Comparison of ENCODE assay signal across 31 mouse cellular contexts in genomic region chr2:51613716-51614115, GRCm38 (mm10). TPM values are rescaled to one million over a fixed set of nuclear protein-coding genes. Genes with fewer than 3 reads are reported as not detected.
"Had no signal": no experiment of that assay in that cellular context is flagged by ENCODE, and none has a peak within 500 bp of the region (broad histone marks: within the 10 kb centered on the region; RNA-seq: fewer than 3 reads in every experiment).

No protein-coding gene starts in this region.

- H3K4me1 ChIP-seq: liver, embryonic 13.5 days had no signal

- H3K27ac ChIP-seq: left cerebral cortex, adult 2 months; liver, embryonic 13.5 days; stomach, postnatal 0 days had no signal

- H3K27me3 ChIP-seq: liver, embryonic 13.5 days had no signal

- H3K9me3 ChIP-seq: liver, embryonic 13.5 days had no signal

- DNase-seq: kidney, postnatal 10 days; kidney, postnatal 36 days; layer of hippocampus, postnatal 36 days; liver, embryonic 13.5 days; lung, adult 2 months; lung, postnatal 14 days; lung, postnatal 4 days; midbrain, embryonic 14.5 days; thymus, adult 2 months; thymus, postnatal 14 days; thymus, postnatal 4 days had no signal

- H3K4me3 ChIP-seq: left cerebral cortex, adult 2 months; liver, embryonic 13.5 days had no signal

- H3K36me3 ChIP-seq: liver, embryonic 13.5 days had no signal

RNA-seq across cellular contexts. Expression of gene Tas2r134, which starts 13.6 kb away (rescaled TPM):
- total RNA-seq: layer of hippocampus, adult 8-10 months; layer of hippocampus, postnatal 10 days; layer of hippocampus, postnatal 36 days; left cerebral cortex, adult 2 months; left cerebral cortex, postnatal 10 days; left cerebral cortex, postnatal 36 days; liver, adult 2 months; megakaryocyte progenitor cell, adult 5-6 weeks; megakaryocyte-erythroid progenitor cell, adult 5-6 weeks; midbrain, postnatal 0 days had no signal
- polyA plus RNA-seq: limb, embryonic 11.5 days; limb, embryonic 14.5 days; liver, adult 2 months; liver, embryonic 13.5 days; liver, embryonic 16.5 days; lung, adult 2 months; lung, embryonic 16.5 days; midbrain, embryonic 11.5 days; midbrain, embryonic 14.5 days; midbrain, postnatal 0 days; neural tube, embryonic 11.5 days; neural tube, embryonic 14.5 days; small intestine, adult 2 months; spleen, adult 2 months; stomach, embryonic 14.5 days; stomach, postnatal 0 days; thymus, adult 2 months had no signal
